Mouse (Mus musculus): ENCODE measurements around the gene Ripk3. TPM values are rescaled to one million over a fixed set of nuclear protein-coding genes. Genes with fewer than 3 reads are reported as not detected.

The Ripk3 gene
- total RNA-seq, 1 experiment from 2014 or later, result 5.2 TPM

DNA sequence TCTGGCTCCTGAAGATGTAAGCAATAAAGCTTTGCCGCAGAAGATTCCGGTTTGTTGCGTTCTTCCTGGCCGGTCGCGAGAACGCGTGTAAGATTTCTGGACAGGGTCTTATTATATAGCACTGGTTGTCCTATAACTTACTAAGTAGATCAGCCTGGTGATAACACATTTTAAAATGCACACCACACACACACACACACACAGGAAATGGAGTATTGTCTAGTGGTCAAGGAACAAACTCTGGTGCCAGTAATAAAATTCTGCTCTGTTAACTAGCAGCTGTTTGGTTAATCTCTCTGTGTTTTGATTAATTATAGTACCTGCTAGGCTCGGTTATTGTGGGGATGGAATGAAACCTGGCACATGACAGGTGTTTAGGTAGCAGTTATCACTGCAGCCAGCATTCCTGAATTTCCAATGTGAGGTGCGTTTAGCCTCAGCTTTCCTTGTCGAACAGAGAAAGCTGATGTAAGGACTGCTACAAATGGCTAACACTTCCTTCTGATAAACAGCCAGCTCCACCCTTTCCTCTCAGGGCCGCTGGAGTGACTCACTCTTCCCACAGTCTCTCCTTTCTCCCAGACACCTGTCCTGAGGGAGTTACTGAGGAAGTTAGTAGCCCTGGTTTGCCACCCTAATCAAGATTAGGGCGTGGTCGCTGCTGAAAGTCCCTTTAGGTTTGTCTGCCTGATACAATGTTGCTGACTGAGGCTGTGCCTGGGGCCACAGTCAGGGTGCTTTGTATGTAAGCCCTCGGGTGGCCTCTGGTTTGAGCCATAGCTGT, 6.9 kb upstream of the Ripk3 start:
- DNase-seq, result no peak

DNA sequence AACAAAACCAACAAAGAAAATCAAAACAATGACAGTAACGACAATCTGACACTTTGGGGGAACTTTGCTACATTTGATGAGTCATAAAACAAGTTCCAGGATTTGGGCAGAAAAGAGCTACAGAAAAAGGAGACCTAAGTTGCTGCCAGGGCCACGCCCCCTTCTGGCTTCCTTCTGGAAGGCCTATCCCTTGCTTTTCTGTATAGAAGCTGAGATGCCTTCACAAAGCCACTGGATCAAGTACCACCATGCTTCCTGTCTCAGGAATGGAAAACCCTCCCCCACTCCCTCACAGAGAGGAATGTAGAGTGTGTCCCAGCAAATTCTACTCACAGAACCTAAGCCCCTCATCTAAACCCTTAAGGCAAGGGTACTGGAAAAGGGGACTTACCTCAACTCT, 5.3 kb upstream of the Ripk3 start:
- no peak for DNase-seq

DNA sequence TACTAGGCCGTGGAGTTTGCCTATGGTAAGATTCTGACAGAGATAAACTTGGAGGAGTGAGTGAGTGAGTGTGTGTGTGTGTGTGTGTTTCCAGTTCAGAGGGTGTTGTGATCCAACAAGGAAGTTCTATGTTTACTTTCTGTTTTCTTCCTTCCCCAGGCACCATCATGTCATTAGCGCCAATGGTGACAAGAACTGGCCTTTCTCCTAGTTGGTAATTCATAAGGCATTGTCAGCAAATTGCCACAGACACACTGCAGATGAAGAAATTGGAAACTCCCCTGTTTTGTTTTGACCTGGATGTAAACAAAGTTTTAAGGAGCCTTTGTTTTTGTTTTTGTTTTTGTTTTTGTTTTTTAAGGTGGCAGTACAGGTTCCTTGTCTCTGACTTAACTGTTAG, 4.8 kb upstream of the Ripk3 start:
- DNase-seq, result no peak

GRCm38 (mm10) chr14:55787731-55788130, 934 bp downstream of the Ripk3 start:
- no peak for DNase-seq

DNA sequence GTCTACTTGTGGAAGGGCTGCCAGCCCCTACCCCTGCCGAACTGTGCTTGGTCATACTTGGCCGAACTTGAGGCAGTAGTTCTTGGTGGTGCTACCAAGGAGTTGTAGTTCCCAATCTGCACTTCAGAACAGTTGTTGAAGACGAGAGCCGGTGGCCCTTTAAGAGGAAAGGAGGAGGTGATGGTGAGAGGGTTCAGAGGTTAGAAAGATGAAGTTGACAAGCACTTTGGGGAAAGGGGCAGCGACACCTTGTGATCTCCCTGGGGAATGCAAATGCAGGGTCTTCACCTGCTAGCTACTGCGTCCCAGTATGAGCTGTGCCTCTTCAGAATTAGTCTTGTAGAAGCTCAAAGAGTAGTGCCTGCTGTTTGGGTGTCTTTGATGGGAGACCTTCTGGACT, 3.5 kb downstream of the Ripk3 start:
- DNase-seq, result no peak

GRCm38 (mm10) chr14:55783958-55784235, 4.8 kb downstream of the Ripk3 start, which contains the start of gene Adcy4:
Adcy4 (minus strand) TSS chr14:55784095.
- DNase-seq, result no peak

DNA sequence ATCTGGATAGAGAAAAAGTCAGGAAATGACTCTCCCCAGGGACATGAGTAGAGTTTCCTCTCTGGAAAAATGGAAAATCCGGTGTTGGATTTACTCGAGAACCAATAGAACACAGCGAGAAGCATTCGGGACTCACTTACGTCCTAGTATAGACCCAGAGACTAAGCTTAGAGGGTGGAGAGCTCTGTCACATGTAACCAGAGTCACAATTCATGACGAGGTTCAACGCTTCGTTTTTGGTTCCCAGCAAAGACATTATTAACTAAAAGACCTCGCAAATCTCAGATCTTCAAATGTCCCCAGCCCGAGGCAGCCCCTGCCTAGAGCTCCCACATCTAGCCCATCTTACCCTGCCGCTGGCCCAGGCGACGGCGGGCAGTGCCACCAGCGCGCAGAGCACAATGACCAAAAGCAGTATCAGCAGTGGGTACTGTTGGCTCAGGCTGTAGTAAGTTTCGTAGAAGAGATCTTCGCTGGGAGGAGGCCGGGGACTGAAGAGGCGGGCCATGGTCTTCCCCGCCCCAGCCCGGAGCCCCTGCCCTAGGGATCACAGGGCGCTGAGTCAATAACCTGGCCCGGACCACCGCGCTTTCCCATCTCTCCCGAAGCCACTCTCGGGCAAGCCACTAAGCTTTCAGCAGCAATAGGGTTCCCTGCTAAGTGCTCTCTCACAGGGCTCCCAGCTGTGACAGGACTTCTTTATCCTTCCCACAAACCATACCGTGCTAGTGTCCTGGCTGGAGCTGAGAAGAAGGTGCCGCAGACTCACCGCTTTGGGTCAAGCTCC, 5.3 kb downstream of the Ripk3 start:
- no peak for DNase-seq

DNA sequence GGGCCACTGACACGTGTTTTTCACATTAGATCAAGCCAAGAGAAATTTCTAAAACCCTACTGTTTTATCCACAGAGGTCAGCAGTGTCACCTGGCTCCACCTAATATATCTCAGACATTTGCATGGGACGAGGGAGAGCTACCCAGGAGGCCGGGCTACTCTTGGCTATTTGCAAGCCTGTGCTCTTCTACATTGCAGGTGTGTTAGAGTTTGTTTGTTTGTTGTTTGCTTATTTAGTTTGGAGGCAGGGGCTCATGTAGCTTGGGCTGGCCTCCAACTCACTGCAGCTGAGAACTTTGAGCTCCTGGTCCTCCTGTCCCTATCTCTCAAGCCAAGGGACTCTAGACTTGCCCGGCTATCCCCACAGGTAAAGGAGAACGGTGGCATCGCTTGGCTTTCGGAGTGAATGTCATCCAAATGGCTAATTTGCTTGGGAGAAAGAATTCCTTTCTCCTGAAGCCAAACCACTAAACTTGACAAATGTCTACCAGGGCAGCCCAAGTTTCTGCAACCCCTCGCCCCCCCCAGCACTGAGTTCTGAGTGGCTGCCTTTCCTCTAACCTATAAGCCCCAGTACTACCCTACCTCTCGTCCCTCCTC, 6.2 kb downstream of the Ripk3 start:
- DNase-seq, result no peak

- DNase-seq, result peak; percentile 82
Measured at GRCm38 (mm10) chr14:55781310-55781709, 7.4 kb downstream of the Ripk3 start.

DNA sequence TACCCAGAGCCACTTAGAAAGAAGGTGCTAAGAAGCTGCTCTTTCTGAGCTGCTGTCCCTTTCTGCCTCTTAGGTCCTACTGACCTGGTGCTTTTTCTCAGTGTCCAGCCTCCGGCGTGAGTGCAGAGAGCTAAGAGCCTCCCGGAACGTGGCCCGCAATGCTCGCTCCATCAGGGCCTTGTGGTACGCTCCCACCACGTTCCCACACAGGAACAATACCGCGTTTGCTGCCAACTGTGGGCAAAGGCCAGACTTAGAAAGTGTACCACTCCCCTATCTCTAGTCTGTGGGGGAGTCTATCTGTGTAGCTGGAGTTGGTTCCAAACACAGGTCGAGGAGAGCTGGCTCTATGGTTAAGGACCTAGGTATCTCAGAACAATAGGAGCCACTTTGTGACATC, 7.9 kb downstream of the Ripk3 start:
- DNase-seq, result peak; percentile 2

DNA sequence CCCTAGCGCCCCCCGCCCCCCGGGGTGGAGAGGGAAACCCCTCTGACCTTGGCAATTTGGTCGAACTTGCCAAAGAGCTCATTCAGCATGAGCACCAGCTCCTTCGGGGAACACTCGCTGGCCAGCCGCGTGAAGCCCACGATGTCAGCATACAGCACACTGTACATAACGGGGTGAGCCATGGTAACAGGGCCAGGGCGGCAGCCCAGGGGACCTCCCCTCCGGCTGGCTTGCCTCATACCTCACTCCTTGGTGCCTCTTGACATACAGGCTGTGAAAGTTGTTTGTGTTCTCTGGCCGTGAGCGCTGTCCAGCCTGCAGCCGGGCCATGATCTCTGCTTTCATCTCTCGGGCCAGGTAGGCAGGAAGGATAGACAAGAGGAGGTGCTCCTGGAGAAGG, 9.0 kb downstream of the Ripk3 start:
- peak; percentile 7 for DNase-seq

- DNase-seq, result no peak
Measured at GRCm38 (mm10) chr14:55778686-55779085, 10.0 kb downstream of the Ripk3 start.

GRCm38 (mm10) chr14:55777806-55778205, 10.9 kb downstream of the Ripk3 start:
- peak; percentile 2 for DNase-seq

DNA sequence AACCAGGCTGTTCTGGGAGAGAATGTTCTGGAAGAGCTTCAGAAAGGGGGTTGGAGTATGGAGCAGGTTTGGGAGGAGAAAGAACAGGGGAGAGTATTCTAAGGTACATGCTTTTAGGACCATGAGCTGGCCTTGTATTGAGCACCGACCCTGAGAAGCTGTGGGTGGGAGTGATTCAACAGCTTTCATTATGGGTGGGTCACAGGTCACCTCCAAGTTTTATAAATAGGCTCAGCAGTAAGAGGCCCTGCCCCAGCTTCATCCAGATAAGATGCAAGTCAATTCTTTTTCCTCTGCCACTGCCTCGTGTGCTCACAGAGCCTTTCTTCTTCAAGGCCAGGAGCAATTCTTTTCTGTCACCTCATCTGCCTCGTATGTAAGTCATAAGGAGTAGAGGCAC, 11.5 kb downstream of the Ripk3 start:
- DNase-seq, result peak; percentile 2

GRCm38 (mm10) chr14:55776711-55777110, 12.0 kb downstream of the Ripk3 start:
- DNase-seq, result no peak

DNA sequence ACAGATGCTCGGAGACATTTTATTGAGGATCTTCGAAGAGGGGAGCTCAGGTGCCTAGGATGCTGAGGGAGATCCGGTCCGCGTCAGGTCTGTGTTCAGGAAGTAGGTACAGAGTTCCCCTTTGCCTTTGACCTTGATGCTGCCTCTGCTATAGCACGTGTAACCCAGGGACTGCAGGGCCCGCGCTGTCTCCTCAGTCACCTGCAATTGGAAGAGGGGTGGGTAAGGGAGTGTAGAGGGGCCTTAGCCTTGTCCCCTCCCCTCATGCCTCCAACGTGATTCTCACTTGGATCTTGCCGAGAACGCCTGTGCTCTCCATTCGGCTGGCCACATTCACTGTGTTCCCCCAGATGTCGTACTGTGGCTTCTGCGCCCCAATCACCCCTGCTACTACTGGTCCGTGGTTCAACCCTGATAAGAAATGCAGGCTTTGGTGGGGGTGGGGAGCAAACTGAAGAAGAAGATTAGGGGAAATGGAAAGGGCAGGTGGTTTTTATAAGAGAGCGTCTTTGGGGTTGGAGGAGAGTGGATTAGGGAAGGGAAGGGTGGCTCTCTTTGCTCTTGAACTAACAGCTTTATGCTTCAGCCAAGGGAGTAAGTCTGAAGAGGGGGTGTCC, 19.5 kb downstream of the Ripk3 start:
- no peak for DNase-seq

- no peak for DNase-seq
Measured at GRCm38 (mm10) chr14:55768555-55768954, 20.1 kb downstream of the Ripk3 start.

- peak; percentile 76 for DNase-seq
Measured at GRCm38 (mm10) chr14:55767519-55768414, 20.9 kb downstream of the Ripk3 start.

DNA sequence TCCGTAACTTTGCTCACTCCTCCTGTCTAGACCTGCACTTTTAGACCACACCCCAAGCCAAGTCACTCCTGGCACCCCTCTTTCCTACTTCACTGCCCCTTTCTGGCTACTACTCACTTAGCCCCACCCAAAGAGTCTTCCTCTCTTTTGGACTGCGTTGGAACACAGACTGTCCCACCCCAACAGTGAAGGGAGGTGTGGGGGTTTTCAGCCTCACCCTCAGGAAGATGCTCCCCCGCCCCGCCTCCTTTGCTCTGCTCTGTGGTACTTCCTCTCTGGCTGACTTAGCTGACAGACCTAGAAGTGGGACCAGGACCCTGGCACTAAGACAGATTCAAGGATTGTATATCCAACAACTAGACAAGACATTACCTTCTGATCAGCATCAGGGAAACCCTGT, 23.0 kb downstream of the Ripk3 start, which contains the start of gene Ltb4r1:
TSS of gene Ltb4r1 (plus strand) at position 267 of the 400 bp plus-strand sequence.
- DNase-seq, result no peak

GRCm38 (mm10) chr14:55763166-55763565, 25.5 kb downstream of the Ripk3 start:
- peak; percentile 18 for DNase-seq

DNA sequence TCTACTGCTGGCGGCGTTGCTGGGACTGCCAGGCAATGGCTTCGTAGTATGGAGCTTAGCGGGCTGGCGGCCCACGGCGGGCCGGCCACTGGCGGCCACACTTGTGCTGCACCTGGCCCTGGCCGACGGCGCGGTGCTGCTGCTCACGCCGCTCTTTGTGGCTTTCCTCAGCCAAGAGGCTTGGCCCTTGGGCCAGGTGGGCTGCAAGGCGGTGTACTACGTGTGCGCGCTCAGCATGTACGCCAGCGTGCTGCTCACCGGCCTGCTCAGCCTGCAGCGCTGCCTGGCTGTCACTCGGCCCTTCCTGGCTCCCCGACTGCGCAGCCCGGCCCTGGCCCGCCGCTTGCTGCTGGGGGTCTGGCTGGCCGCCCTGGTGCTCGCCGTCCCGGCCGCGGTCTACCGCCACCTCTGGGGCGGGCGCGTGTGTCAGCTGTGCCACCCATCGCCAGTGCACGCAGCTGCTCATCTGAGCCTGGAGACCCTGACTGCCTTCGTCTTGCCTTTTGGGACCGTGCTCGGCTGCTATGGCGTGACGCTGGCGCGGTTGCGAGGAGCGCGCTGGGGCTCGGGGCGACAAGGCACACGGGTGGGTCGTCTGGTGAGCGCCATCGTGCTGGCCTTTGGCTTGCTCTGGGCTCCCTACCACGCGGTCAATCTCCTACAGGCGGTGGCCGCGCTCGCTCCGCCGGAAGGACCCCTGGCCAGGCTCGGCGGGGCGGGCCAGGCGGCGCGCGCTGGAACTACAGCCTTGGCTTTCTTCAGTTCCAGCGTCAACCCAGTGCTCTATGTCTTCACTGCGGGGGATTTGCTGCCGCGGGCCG, 26.5 kb downstream of the Ripk3 start:
- peak; percentile 69 for DNase-seq

Measured in adrenal gland, postnatal 14 days (tissue).